Mouse (Mus musculus): Measurements from ENCODE around the gene Snx8. TPM values are rescaled to one million over a fixed set of nuclear protein-coding genes. Genes with fewer than 3 reads are reported as not detected.

The Snx8 gene
- polyA plus RNA-seq (2012; ENCODE audit: low replicate concordance), result 70.0 and 96.7 TPM in 2 replicates

DNA sequence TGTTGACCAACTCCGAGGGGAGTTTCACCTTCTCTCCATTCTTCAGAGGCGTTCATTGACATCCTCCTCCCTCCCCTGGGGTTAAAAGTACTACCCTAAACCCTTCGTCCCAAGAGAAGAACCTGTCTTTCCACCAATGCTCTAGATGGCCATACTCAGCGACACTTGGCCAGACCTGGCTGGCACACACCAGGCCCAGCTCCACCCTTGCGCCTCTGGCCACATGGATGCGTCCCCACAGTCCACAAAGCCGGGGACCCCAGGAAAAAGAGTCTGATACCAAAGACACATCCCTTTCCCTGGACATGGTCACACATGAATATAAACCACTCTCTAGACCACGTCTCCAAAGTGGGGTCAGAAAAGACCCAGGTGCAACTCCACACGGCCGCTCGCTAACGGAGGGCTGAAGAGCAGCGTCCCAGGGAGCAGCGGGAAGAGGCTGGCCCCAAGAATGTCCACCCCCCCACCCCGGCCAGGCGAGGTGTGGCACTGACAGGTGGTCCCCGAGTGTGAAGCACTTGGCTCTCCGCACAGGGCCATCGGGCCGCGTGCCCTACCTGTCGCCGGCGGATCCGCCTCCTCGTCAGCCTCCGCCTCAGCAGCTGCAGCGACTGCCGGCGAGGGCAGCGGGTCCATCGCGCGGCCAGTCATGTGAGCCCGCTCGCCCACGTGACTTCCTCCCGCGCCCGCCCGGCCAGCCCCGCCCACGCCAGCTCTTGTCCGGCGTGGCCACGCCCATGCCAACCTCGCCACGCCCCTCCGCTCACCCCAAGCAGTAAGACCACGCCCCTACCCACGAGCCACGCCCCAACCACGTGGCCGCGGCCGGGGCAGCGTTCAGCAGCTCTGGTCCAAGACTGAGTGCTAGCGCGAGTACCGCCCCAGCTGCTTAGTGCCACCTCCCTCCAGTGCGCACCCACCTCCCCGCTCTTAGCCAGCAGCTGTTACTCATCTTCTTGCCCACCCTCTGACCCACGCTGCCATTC is at the start of gene Snx8:
Gene Snx8, minus strand, starts transcription at position 675 of the 989 bp plus-strand sequence.

DNA sequence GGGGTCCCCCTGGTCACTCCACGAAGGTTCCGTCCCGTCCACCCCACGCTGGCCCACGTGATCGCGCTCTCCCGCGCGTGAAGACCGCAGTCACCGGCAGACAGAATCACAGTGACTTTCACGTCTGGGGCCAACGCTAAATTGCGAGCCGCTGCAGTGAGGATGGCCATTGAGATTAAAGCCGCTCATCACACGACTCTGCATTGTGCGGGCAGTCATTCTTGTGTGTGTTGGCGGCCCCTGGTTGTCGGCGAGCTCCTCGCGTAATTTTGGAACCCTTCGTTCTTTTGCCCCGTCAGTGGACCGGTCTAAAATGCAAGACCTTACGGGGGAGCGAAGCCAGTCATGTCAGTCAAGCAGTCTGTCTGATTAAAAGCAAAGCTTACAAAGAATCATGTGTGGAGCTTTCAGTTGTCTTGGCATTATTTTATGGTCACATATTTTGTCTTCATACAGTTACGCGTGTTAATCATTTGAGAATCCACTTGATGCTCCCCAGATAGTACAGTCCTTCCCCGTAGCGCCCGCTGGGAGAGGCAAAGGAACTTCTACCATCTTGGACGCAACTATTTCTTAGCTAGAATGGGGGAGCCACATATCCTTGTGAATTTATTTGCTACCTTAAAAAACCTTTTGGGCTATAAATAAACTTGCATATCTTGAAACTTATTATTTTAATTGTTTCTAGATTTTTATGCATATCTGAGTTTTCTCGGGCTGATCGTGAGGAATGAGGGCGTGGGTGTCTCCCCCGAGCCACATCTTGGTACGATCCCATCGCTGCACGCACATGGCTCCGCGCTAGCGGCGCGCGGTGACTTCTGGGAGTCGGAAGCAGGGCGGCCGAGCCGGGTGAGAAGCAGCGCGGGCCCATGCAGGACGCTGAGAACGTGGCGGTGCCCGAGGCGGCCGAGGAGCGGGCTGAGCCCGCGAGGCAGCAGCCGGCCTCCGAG is 29.7 kb upstream of the Snx8 start, which contains the start of gene Eif3b:
Gene Eif3b, plus strand, starts transcription at position 840 of the 953 bp plus-strand sequence.

DNA sequence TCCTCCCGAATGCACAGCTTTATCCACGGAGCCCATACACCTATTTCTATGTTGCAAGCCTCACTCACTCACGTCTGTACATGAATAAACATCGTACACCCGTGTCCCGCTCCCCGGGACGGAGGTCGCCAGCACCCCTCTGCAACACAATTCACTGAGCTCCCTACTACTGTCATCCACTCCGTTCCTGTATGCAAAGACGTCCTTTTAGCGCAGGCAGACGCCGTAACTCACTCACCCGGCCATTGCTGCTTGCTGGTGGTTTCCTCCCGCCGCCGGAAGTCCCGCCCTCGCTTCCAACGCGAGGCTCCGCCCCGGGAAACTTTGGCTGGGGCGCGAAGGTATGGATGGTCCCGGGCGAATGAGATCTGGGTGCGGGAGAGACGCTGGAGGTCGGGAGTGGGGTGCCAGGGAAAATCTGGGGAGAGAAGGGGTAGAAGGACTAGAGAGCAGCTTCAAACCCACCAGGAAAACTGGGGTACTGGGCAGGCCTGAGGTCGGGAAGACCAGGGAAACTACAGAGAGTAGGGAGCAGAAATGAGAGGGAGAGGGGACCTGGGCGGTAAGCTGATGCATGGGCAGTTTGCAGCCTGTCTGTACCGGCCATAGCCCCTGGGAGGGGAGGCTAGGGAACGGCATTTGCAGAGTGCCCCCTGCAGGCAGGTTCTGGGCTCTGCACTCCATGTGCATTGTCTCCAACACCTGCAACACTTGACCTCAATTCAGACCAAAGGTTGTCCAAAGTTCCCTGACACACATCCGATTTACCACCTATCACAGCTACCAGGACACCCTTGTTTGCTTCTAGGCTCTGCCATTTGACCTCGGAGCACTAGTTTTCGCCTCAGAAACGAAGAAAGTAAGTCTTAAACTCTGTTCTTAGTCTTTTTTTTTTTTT is 57.2 kb downstream of the Snx8 start, which contains the start of gene Mrm2:
Gene Mrm2, minus strand, starts transcription at position 284 of the 898 bp plus-strand sequence.

DNA sequence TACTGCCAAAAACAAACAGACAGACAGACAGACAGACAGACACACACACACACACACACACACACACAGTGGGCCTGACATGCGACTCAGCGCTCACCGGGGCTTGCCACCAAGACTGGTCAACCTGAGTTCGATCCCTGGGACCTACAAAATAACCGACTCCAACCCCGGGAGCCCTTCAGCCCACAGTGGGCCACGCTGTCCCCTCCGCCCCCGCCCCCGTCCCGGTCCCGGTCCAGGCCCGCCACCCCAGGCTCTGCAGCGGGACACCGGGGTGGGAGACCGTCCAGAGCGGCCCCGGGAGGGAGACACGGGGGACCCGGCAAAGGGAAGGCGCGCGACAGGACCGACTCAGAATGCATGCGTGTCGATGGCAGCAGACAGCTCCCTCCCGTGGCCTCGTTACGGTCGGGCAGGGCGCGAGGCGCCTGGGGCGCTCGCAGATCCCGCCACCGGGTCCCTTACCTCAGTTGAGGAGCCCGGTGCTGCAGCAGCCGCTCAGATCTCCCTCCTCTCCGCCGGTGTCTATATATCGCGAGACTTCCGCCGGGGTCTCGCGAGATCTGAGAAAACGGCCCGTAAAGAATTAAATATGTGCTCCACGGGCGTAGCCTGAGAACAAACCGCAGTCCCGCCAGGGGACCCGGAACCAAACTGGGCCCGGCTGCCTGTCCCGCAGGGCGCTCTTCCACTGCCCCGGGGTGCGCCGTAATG is 67.9 kb downstream of the Snx8 start, which contains the start of the genes Mad1l1 and Nudt1:
Gene Mad1l1, minus strand, starts transcription at position 511 of the 714 bp plus-strand sequence.
Gene Nudt1, plus strand, starts transcription at position 615 of the 714 bp plus-strand sequence.

Other genes starting within 250 kb of the Snx8 start
- gene Mad1l1, start 67.7 kb downstream of the Snx8 start, polyA plus RNA-seq (2012; ENCODE audit: low replicate concordance), result 6.2 and 9.6 TPM in 2 replicates
- 3.0 and 6.6 TPM in 2 replicates for gene Nudt1, start 67.6 kb downstream of the Snx8 start, polyA plus RNA-seq (2012; ENCODE audit: low replicate concordance)
- gene Mrm2, start 57.4 kb downstream of the Snx8 start, polyA plus RNA-seq (2012; ENCODE audit: low replicate concordance), result 6.4 and 9.1 TPM in 2 replicates
- gene Eif3b, start 30.1 kb upstream of the Snx8 start, polyA plus RNA-seq (2012; ENCODE audit: low replicate concordance), result 52.1 and 56.7 TPM in 2 replicates
- gene Gm4869, start 56.4 kb upstream of the Snx8 start, polyA plus RNA-seq (2012; ENCODE audit: low replicate concordance), result 0.04 and 0.10 TPM in 2 replicates
- gene Chst12, start 116.3 kb upstream of the Snx8 start, polyA plus RNA-seq (2012; ENCODE audit: low replicate concordance), result 71.4 and 91.5 TPM in 2 replicates
- 0.29 and 1.8 TPM in 2 replicates for gene Grifin, start 175.8 kb upstream of the Snx8 start, polyA plus RNA-seq (2012; ENCODE audit: low replicate concordance)
- gene Lfng, start 218.1 kb upstream of the Snx8 start, polyA plus RNA-seq (2012; ENCODE audit: low replicate concordance), result 237 and 285 TPM in 2 replicates